Mouse (Mus musculus): ENCODE measurements around the gene Sept9.

The Sept9 gene

GRCm38 (mm10) chr11:117292446-117292845 lies 93.0 kb downstream of the Sept9 start:
- no peak for DNase-seq (ENCODE audit: low spot score)

GRCm38 (mm10) chr11:117295266-117295665 lies 95.8 kb downstream of the Sept9 start:
- no peak for DNase-seq (ENCODE audit: low spot score)

GRCm38 (mm10) chr11:117296116-117296499 lies 96.6 kb downstream of the Sept9 start:
- no peak for DNase-seq (ENCODE audit: low spot score)

GRCm38 (mm10) chr11:117296500-117297189 lies 97.2 kb downstream of the Sept9 start:
- no peak for DNase-seq (ENCODE audit: low spot score)

GRCm38 (mm10) chr11:117297190-117297829 lies 97.8 kb downstream of the Sept9 start:
- DNase-seq (ENCODE audit: low spot score) = no peak

- no peak for DNase-seq (ENCODE audit: low spot score)
These were observed 100.3 kb downstream of the Sept9 start for GRCm38 (mm10) chr11:117299741-117300140.

GRCm38 (mm10) chr11:117300809-117301208 lies 101.3 kb downstream of the Sept9 start:
- no peak for DNase-seq (ENCODE audit: low spot score)

- no peak for DNase-seq (ENCODE audit: low spot score)
These were observed 102.3 kb downstream of the Sept9 start for GRCm38 (mm10) chr11:117301716-117302115.

GRCm38 (mm10) chr11:117302371-117302770 lies 102.9 kb downstream of the Sept9 start:
- DNase-seq (ENCODE audit: low spot score) = no peak

- DNase-seq (ENCODE audit: low spot score) = no peak
These were observed 106.2 kb downstream of the Sept9 start for GRCm38 (mm10) chr11:117305509-117306188.

GRCm38 (mm10) chr11:117306311-117307088 lies 107.0 kb downstream of the Sept9 start:
- DNase-seq (ENCODE audit: low spot score) = no peak

GRCm38 (mm10) chr11:117307895-117308786 lies 108.7 kb downstream of the Sept9 start:
- DNase-seq (ENCODE audit: low spot score) = no peak

- no peak for DNase-seq (ENCODE audit: low spot score)
These were observed 109.9 kb downstream of the Sept9 start for GRCm38 (mm10) chr11:117309108-117309917.

GRCm38 (mm10) chr11:117309918-117310287 lies 110.4 kb downstream of the Sept9 start:
- no peak for DNase-seq (ENCODE audit: low spot score)

GRCm38 (mm10) chr11:117310341-117311107 lies 111.1 kb downstream of the Sept9 start:
- DNase-seq (ENCODE audit: low spot score) = no peak

GRCm38 (mm10) chr11:117311127-117311800 lies 111.8 kb downstream of the Sept9 start:
- peak; percentile 64 for DNase-seq (ENCODE audit: low spot score)

GRCm38 (mm10) chr11:117312028-117312901 lies 112.8 kb downstream of the Sept9 start:
- DNase-seq (ENCODE audit: low spot score) = peak; percentile 88

GRCm38 (mm10) chr11:117312936-117313335 lies 113.5 kb downstream of the Sept9 start:
- peak; percentile 48 for DNase-seq (ENCODE audit: low spot score)
